14 mouse cellular contexts compared by ENCODE assay signal in genomic region chr12:17723999-17724398, GRCm38 (mm10). TPM values are rescaled to one million over a fixed set of nuclear protein-coding genes. Genes with fewer than 3 reads are reported as not detected.
DNase-seq lines count a peak whose midpoint lies in the region; ATAC-seq and TF ChIP-seq lines count a peak whose summit lies in the region.
"Had no signal": no experiment of that assay in that cellular context is flagged by ENCODE, and none has a peak within 500 bp of the region (broad histone marks: within the 10 kb centered on the region; RNA-seq: fewer than 3 reads in every experiment).

No protein-coding gene starts in this region.

- 81% methylated on average over 6 of the region's 6 CpGs for WGBS in hindbrain, embryonic 10.5 days
- 71% methylated on average over 6 of the region's 6 CpGs for WGBS in hindbrain, embryonic 16.5 days
- WGBS in liver, embryonic 13.5 days (ENCODE audit: insufficient replicate concordance), result 65% methylated on average over 6 of the region's 6 CpGs
- 31% methylated on average over 6 of the region's 6 CpGs for WGBS in stomach, postnatal 0 days

- TF ChIP-seq CTCF in testis, adult 2 months (IDR thresholded peaks at IDR 0.05; ENCODE audit: control insufficient read depth, insufficient read depth, insufficient replicate concordance, low read depth, low read length), result no peak
- TF ChIP-seq CTCF in stomach, postnatal 0 days (IDR thresholded peaks at IDR 0.05; ENCODE audit: low read depth), result no peak

- no peak for ATAC-seq in hindbrain, embryonic 16.5 days
- ATAC-seq in liver, embryonic 13.5 days (ENCODE audit: low read depth), result no peak
- peak; percentile 18; the same call in 1 of the 2 replicates for ATAC-seq in stomach, postnatal 0 days (ENCODE audit: low FRiP score, low TSS enrichment)
- no peak for ATAC-seq in erythroblast, adult 5-6 weeks (replicated peaks; ENCODE audit: low FRiP score, poor library complexity, severe bottlenecking)

- H3K9ac ChIP-seq in hindbrain, embryonic 16.5 days (ENCODE audit: low read depth, low read length), result no peak overlapping the region
- H3K9ac ChIP-seq in liver, embryonic 13.5 days, result peak overlapping the region; percentile 1; the same call in 1 of the 2 replicates
- no peak overlapping the region for H3K9ac ChIP-seq in stomach, postnatal 0 days (ENCODE audit: low read length)
- H3K9ac ChIP-seq: embryonic facial prominence, embryonic 15.5 days had no signal

- no peaks in the 10 kb centered on the region for H3K36me3 ChIP-seq in hindbrain, embryonic 10.5 days
- no peaks in the 10 kb centered on the region for H3K36me3 ChIP-seq in hindbrain, embryonic 16.5 days (ENCODE audit: control insufficient read depth, insufficient read depth, low read length)
- H3K36me3 ChIP-seq in testis, adult 2 months (ENCODE audit: control insufficient read depth, insufficient read depth, low read length), result no peaks in the 10 kb centered on the region
- H3K36me3 ChIP-seq in liver, embryonic 13.5 days, result no peaks in the 10 kb centered on the region
- H3K36me3 ChIP-seq in stomach, postnatal 0 days (ENCODE audit: control insufficient read depth, insufficient read depth, low read length), result no peaks in the 10 kb centered on the region
- H3K36me3 ChIP-seq: embryonic facial prominence, embryonic 15.5 days had no signal

- no peak overlapping the region for H3K4me3 ChIP-seq in hindbrain, embryonic 10.5 days
- H3K4me3 ChIP-seq in hindbrain, embryonic 16.5 days (ENCODE audit: low read length), result no peak overlapping the region
- H3K4me3 ChIP-seq in testis, adult 2 months (ENCODE audit: control insufficient read depth, low read depth, low read length), result no peak overlapping the region
- H3K4me3 ChIP-seq in liver, embryonic 13.5 days (replicated peaks), result no peak overlapping the region
- no peak overlapping the region for H3K4me3 ChIP-seq in stomach, postnatal 0 days (ENCODE audit: low read depth, low read length)
- H3K4me3 ChIP-seq: embryonic facial prominence, embryonic 15.5 days had no signal

- no peaks in the 10 kb centered on the region for H3K27me3 ChIP-seq in hindbrain, embryonic 10.5 days (ENCODE audit: insufficient read depth, poor library complexity, severe bottlenecking)
- H3K27me3 ChIP-seq in hindbrain, embryonic 16.5 days (replicated peaks; ENCODE audit: control insufficient read depth, insufficient read depth, low read length), result no peaks in the 10 kb centered on the region
- no peaks in the 10 kb centered on the region for H3K27me3 ChIP-seq in testis, adult 2 months (ENCODE audit: control insufficient read depth, insufficient read depth, low read length)
- no peaks in the 10 kb centered on the region for H3K27me3 ChIP-seq in liver, embryonic 13.5 days
- H3K27me3 ChIP-seq in stomach, postnatal 0 days (ENCODE audit: control insufficient read depth, insufficient read depth, low read length), result no peaks in the 10 kb centered on the region
- H3K27me3 ChIP-seq: embryonic facial prominence, embryonic 15.5 days; megakaryocyte, embryonic 14.5 days had no signal

- H3K9me3 ChIP-seq in hindbrain, embryonic 10.5 days, result no peaks in the 10 kb centered on the region
- no peaks in the 10 kb centered on the region for H3K9me3 ChIP-seq in hindbrain, embryonic 16.5 days (ENCODE audit: control insufficient read depth, low read length)
- no peaks in the 10 kb centered on the region for H3K9me3 ChIP-seq in liver, embryonic 13.5 days (replicated peaks)
- H3K9me3 ChIP-seq in stomach, postnatal 0 days (ENCODE audit: control insufficient read depth, low read length), result no peaks in the 10 kb centered on the region
- H3K9me3 ChIP-seq: embryonic facial prominence, embryonic 15.5 days; megakaryocyte, embryonic 14.5 days had no signal

- no peak for TF ChIP-seq EP300 in stomach, postnatal 0 days (optimal IDR thresholded peaks at IDR 0.05)

- no peak for DNase-seq in hindbrain, embryonic 10.5 days (ENCODE audit: low spot score)
- DNase-seq in testis, postnatal 10 days (ENCODE audit: low spot score), result no peak
- DNase-seq in liver, embryonic 13.5 days, result no peak
- DNase-seq in stomach, postnatal 0 days (ENCODE audit: low spot score), result peak; percentile 39
- no peak for DNase-seq in ovary, adult 18-20 months (ENCODE audit: low spot score)
- DNase-seq: cerebellum, postnatal 36 days; layer of hippocampus, adult 9-11 months; left cerebral cortex, postnatal 4 days; spleen, adult 18-20 months had no signal

- 0 out of 2 replicates have a peak, but pooled peaks have one; percentile 18 for TF ChIP-seq POLR2A in testis, adult 2 months (IDR thresholded peaks at IDR 0.05; ENCODE audit: control insufficient read depth, low read depth, low read length)

- H3K4me1 ChIP-seq in hindbrain, embryonic 10.5 days (replicated peaks), result peaks cover 49% of the 10 kb centered on the region
- H3K4me1 ChIP-seq in hindbrain, embryonic 16.5 days (ENCODE audit: control insufficient read depth, insufficient read depth, low read depth, low read length), result peaks cover 5% of the 10 kb centered on the region
- no peaks in the 10 kb centered on the region; the same call in 1 of the 2 replicates for H3K4me1 ChIP-seq in testis, adult 2 months (ENCODE audit: control insufficient read depth, insufficient read depth, low read length)
- peaks cover 73% of the 10 kb centered on the region for H3K4me1 ChIP-seq in liver, embryonic 13.5 days (replicated peaks)
- H3K4me1 ChIP-seq in stomach, postnatal 0 days (replicated peaks; ENCODE audit: control insufficient read depth, insufficient read depth), result peaks cover 12% of the 10 kb centered on the region

- H3K27ac ChIP-seq in hindbrain, embryonic 10.5 days, result peak overlapping the region; percentile 20; the same call in 1 of the 2 replicates
- H3K27ac ChIP-seq in hindbrain, embryonic 16.5 days (ENCODE audit: low read depth, low read length), result no peak overlapping the region
- no peak overlapping the region; the same call in 1 of the 2 replicates for H3K27ac ChIP-seq in testis, adult 2 months (ENCODE audit: control insufficient read depth, insufficient read depth, low read depth, low read length)
- H3K27ac ChIP-seq in liver, embryonic 13.5 days, result peak overlapping the region; percentile 80
- H3K27ac ChIP-seq in stomach, postnatal 0 days (replicated peaks), result peak overlapping the region; percentile 76
- H3K27ac ChIP-seq: embryonic facial prominence, embryonic 15.5 days had no signal

- no peak overlapping the region for H3K4me2 ChIP-seq in hindbrain, embryonic 16.5 days (ENCODE audit: low read length)
- no peak overlapping the region for H3K4me2 ChIP-seq in liver, embryonic 13.5 days
- H3K4me2 ChIP-seq in stomach, postnatal 0 days (replicated peaks; ENCODE audit: low read depth), result no peak overlapping the region
- H3K4me2 ChIP-seq: embryonic facial prominence, embryonic 15.5 days had no signal

RNA-seq across cellular contexts. Expression of gene Hpcal1, which starts 33.3 kb away (rescaled TPM):
- polyA plus RNA-seq in hindbrain, embryonic 10.5 days (2016; fragmentation: Nextera tagmentation; extraction: Ambion mirVana), result 35.9 and 39.9 TPM in 2 replicates
- polyA plus RNA-seq in hindbrain, embryonic 16.5 days (2015; fragmentation: Nextera tagmentation; extraction: Ambion mirVana), result 150 and 167 TPM in 2 replicates
- polyA plus RNA-seq in testis, adult 2 months (2012; rRNA removed), result 15.1 and 16.1 TPM in 2 replicates
- polyA plus RNA-seq in liver, embryonic 13.5 days (2015; fragmentation: Nextera tagmentation; extraction: Ambion mirVana), result 15.7 and 16.0 TPM in 2 replicates
- 61.2 and 62.6 TPM in 2 replicates for polyA plus RNA-seq in stomach, postnatal 0 days (2015; fragmentation: Nextera tagmentation; extraction: Ambion mirVana)
- total RNA-seq in erythroblast, adult 5-6 weeks (2015; ENCODE audit: low replicate concordance), result 23.8 and 30.3 TPM in 2 replicates
- 4.3 and 7.4 TPM in 2 replicates for total RNA-seq in erythroblast, adult 5-6 weeks (2017; ENCODE audit: low replicate concordance)

Comparison
In these comparisons a context has a peak if more than half of its experiments do, and no peak if none do; other contexts are left out.
1. H3K27ac ChIP-seq: peak in hindbrain, embryonic 10.5 days (single experiment), liver, embryonic 13.5 days (single experiment) and stomach, postnatal 0 days (single experiment); none in hindbrain, embryonic 16.5 days (single experiment) and testis, adult 2 months (single experiment).